Mouse (Mus musculus): ENCODE results near the gene Spryd7.
"Not testable (repeated sequence)": the region's sequence is repeated elsewhere in the genome, so short reads cannot be mapped to it uniquely, and the experiment has no call there.

The Spryd7 gene

GRCm38 (mm10) chr14:61556289-61557147 is at the start of gene Spryd7:
Spryd7 (minus strand) TSS chr14:61556886.
- DNase-seq (ENCODE audit: low spot score), result peak; percentile 98

GRCm38 (mm10) chr14:61606088-61606487 is 49.4 kb upstream of the Spryd7 start:
- not testable (repeated sequence) for DNase-seq (ENCODE audit: low spot score)

DNA sequence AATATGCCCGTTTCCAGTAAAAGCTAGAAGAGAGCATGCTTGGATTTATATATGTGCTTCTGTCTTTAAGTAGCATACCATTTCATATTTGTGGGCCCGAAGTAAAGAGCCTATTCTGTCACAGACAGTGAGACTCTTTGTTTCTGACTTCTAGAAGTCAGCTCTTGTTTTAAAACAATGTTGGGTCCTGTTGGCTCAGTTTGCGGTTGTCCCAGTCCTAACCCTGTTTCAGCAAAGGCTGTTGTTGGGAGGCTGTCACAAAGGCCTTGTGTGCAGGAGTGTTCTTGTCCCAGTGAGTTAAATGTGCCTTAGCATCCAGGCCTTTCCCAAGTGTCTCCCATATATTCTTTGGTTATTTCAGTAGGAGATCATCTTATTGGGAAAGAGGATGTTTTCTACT is 47.4 kb upstream of the Spryd7 start:
- no peak for DNase-seq (ENCODE audit: low spot score)

DNA sequence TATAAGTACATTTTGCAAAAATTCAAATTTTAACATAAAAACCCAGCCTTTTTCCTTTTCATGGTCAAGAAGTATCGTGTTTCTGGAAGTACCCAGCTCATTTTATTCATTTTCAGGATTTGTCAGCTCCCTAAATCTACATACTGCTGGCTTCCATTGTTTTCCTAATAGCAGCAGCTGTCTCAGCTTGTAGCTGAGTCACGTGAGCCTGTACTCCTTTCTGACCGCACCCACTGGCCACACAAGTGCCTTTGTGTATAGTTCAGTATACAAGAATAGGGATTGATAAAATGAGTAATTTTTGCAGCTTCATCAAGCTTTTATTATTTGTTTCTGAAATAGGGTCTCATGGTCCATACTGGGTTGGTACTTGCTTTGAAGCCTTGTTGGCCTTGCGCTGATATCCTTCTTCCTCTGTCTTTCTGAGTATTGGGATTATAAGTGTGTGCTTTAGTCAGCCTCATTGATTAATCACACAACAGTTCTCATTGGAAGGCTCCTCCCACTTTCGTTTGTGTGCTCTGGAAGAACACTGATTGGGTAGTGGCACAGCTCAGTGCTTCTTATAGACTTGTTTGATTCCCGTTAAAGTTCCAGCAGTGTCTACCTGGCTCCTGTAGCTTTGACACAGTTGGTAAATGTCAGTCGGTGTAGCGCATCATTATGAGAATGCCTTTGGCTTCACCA is 46.5 kb upstream of the Spryd7 start:
- DNase-seq (ENCODE audit: low spot score), result no peak

DNA sequence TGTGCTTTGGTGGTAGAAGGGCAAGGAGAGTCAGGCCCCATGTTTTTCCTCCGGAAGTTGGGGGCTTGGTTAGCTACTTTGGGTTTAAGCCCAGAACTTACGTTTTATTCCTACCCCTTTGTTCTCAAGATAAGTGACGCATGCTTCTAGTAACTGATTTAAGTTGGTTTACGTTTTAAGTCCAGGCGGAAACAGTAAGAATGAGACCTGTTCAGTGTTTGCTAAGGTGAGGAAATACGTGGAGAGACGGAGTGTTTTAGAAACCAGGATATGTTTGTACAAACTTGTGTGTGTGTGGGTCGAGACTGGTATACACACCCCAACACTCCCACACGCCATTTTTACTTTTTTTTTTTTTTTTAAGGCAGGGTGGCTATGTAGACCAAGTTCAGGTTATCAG is 44.7 kb upstream of the Spryd7 start:
- DNase-seq (ENCODE audit: low spot score), result no peak

DNA sequence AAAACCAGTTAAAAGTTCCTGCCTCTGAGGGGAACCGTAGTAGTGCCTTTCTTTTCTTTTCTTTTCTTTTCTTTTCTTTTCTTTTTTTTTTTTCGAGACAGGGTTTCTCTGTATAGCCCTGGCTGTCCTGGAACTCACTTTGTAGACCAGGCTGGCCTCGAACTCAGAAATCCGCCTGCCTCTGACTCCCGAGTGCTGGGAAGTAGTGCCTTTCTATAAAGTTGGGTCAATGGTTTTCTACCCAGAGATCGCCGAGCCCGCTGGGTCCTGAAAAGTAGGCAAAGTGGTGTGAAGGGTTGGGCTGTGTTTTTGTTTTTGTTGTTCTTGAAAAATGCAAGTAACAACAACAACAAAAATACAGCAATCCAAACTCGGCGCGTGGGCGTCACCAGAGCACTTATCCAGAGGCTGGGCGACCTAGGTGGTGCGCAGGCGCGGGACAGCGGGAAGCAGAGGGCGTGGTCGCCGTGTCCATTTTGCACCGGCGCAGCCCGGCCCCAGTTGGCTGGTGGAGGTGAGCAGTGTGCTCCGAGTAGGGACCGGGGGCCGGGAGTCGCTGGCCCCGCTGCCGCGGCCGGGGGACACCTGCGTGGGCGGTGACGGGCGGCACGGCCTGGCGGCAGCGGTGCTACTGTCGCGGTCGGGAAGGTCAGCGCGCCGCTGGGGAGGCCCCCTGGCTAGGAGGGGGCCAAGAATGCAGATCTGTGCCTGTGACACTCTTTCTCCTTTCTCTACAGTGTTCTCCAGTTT is 42.5 kb upstream of the Spryd7 start:
- peak; percentile 84 for DNase-seq (ENCODE audit: low spot score)

DNA sequence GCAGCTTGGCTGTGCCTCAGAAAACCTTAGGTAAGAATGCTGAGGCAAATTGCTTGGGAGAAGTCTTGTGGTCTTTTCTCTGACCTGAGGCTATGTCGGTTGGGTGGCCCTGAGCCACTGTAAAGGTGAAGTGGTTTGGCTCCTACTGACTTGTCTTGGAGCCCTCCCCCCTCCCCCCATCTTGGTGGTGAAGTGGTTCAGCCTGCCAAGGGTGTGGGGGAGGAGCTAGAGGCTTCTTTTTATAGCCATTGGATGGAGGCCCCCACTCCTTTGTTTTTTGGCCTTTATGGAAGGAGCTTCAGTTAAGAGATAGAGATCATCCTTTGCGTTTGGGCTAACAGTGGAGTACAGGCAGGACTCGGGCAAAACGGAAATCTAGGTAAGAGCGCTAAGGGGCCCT is 41.3 kb upstream of the Spryd7 start, which contains the start of gene Trim13:
TSS of gene Trim13 (plus strand) at position 280 of the 400 bp plus-strand sequence.
- peak; percentile 54 for DNase-seq (ENCODE audit: low spot score)

DNA sequence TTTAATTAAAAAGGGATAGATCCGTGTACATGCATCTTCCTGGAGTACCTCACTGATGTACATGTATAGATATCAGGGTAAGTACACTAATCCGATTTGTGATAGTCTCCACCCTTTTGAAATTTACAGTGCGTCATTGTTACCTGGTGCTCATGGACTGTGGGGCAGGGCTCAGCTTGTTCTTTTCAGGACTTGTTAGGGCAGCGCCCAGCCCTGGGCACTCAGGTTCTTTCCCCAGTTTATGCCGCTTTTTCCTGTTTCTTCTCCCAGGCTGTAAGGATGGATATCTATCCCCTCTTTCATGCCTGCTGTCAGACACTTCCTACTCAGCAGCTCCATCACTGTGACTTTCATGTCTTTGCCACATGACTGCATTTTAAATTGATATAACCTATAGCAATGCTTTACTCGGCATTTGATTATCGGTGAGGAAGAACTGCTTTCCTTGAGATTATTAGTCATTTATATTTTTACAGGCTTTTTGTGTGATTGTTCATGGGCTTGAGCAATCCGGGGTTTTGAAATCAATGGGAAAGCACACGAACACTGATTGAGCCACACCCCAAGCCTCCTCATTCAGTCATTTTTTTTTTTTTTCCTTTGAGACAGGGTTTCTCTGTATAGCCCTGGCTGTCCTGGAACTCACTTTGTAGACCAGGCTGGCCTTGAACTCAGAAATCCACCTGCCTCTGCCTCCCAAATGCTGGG is 40.2 kb upstream of the Spryd7 start:
- DNase-seq (ENCODE audit: low spot score), result no peak

- DNase-seq (ENCODE audit: low spot score), result no peak
Observed at GRCm38 (mm10) chr14:61589288-61590065, 32.8 kb upstream of the Spryd7 start.

- no peak for DNase-seq (ENCODE audit: low spot score)
Observed at GRCm38 (mm10) chr14:61575941-61576340, 19.3 kb upstream of the Spryd7 start.

DNA sequence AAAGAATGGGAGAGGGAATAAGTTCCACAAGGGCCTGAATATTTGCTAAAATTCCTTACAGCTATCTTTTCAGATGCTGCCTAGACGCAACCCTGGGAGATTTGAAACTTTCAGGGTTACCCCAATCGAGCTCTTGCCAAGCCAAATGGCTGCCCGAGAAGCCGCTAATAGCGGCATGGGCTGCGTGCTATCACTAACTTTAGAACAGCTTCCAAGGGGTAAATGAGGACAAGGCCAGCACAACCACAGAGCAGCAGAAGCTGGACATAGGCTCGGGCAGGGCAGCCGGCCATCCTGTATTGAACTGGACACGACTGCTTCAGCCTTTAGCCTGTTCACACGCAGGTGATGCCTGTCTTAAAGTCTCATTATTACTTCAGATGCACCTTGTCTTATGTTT is 18.4 kb upstream of the Spryd7 start:
- DNase-seq (ENCODE audit: low spot score), result no peak

DNA sequence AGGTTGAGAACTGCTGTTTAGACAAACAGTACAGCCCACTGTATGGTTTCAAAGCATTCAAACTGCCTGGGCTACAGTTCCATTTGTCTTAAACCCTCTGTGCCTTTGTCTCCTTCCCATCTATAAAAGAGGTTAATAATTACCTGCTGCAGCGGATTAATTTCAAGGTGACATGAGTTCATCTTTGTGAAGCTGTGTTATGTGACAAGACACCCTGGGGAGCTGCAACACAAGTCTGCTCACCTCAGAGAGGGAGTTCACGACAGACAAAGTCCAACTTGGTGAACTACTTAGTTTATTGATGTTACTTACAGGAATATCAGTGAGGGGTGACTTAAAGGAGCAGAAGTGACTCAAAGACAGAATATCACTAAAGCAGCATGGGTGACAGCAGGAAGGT is 15.4 kb upstream of the Spryd7 start:
- no peak for DNase-seq (ENCODE audit: low spot score)

DNA sequence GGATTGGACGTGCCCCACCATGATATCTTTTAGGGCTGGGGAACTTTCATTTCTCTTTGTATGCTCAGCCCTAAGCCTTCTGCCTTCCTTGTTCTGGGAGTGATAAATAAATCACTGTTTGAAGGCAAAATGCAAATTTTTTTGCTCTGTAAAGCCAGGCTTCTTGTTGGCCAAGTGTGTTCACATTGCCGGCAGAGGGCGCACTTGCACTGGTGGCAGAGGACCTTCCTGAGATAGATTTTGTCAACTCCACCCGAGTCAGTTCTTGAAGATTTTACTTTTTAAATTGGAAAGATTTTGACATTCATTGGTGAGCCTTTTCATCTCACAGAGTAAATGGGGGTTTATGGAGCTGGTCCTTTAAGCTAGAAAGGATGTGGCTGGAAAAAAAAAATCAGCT is 14.7 kb upstream of the Spryd7 start:
- peak; percentile 76 for DNase-seq (ENCODE audit: low spot score)

GRCm38 (mm10) chr14:61569344-61569743 is 12.7 kb upstream of the Spryd7 start:
- DNase-seq (ENCODE audit: low spot score), result no peak

DNA sequence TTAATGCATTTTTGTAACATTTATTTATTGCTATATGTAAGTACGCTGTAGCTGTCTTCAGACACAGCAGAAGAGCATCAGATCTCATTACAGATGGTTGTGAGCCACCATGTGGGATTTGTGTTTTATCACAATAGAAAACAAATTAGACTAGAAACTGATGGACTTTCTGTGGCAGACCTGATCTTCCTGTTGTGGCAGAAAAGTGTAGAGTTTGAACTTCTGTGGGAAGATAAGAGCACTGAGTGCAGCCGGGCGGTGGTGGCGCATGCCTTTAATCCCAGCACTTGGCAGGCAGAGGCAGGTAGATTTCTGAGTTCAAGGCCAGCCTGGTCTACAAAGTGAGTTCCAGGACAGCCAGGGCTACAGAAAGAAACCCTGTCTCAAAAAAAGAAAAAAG is 9.5 kb upstream of the Spryd7 start:
- not testable (repeated sequence) for DNase-seq (ENCODE audit: low spot score)

- no peak for DNase-seq (ENCODE audit: low spot score)
Observed at GRCm38 (mm10) chr14:61559856-61560255, 3.2 kb upstream of the Spryd7 start.

GRCm38 (mm10) chr14:61558901-61559300 is 2.2 kb upstream of the Spryd7 start:
- DNase-seq (ENCODE audit: low spot score), result no peak

DNA sequence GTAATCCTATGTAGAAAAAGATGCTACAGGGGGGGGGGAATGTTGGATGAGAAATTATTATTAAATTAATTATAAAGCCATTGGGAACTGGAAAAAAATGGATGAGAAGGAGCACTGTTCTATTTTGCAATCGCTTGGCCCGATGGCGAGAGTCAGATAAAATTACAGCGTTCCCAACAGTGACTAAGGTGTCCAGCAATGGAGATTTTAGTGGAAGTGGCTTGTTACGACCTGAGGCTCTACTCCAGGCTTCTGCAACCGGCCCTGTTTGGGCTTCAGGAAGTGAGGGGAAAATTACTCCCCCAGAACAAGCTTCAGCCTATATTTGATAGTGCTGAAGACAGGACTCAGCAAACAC is 776 bp downstream of the Spryd7 start:
- DNase-seq (ENCODE audit: low spot score), result no peak

DNA sequence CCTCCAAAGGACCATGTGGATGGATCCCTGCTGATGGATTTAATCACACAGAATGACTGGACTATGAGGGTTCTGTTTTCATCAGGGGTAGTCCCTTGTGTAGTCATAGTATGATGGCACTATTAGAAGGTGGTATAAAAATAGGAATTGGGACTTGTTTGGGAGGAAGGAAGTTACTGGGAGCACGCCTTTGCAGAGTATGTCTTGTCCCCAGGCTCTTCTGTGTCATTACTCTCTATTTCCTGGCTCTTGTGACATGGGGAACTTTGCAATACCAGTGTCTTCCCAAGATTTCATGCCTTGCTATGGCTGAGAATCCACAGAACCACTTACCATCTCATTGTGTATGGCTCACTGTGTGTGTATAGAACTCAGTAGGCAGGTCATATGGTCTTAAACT is 8.1 kb downstream of the Spryd7 start:
- DNase-seq (ENCODE audit: low spot score), result no peak

GRCm38 (mm10) chr14:61537772-61538171 is 18.9 kb downstream of the Spryd7 start:
- DNase-seq (ENCODE audit: low spot score), result not testable (repeated sequence)

DNA sequence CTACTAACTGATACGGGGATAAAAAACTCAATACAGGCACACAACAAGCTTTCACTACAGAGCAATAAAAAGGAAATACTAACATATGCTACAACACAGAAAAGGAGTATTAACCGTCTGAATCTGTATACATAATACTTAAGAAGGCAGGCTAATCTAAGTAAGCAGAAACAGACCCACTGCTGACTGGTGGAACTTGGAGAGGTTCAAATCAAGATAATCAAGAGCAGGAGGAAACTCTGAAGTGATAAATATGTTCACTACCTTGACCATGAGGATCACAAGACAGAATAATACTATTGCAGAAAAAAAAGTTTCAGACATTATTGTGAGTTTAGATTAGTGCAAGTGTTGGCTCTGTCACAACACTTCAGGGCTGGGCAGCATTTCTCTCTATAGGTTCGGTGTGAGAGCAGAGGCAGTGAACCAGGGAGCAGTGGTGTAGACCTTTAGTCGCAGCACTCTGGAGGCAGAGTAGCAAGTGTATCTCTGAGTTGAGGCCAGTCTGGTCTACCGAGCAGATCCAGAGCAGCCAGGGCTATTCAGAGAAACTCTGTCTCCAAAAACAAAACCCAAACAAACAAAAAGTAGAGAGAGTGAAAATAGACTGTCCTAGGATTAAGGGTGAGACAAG is 19.9 kb downstream of the Spryd7 start:
- DNase-seq (ENCODE audit: low spot score), result no peak
